ENCODE assay signal across 4 mouse cellular contexts in the genomic region with DNA sequence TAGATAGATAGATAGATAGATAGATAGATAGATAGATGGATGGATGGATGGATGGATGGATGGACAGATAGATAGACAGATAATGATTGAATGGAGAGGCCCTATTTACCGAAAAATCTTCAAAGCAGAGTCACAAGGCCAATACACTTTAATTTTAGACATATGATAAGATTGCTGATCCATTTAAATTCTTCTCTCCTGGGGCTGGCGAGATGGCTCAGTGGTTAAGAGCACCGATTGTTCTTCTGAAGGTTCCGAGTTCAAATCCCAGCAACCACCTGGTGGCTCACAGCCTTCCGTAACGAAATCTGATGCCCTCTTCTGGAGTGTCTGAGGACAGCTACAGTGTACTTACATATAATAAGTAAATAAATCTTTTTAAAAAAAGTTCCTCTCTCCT. TPM values are rescaled to one million over a fixed set of nuclear protein-coding genes. Genes with fewer than 3 reads are reported as not detected.
DNase-seq lines count a peak whose midpoint lies in the region; ATAC-seq and TF ChIP-seq lines count a peak whose summit lies in the region.
"Not testable (repeated sequence)": the region's sequence is repeated elsewhere in the genome, so short reads cannot be mapped to it uniquely, and the experiment has no call there.

No protein-coding gene starts in this region.

- not testable (repeated sequence) for TF ChIP-seq POLR2A in CH12.LX (IDR thresholded peaks at IDR 0.05; ENCODE audit: low read depth, low read length); MEL (IDR thresholded peaks at IDR 0.05; ENCODE audit: control insufficient read depth in 1 of 2, insufficient read depth in 1 of 2, low read depth in 1 of 2, low read length in 2 of 2, poor library complexity in 1 of 2)

- H3K9ac ChIP-seq in CH12.LX (ENCODE audit: insufficient read depth, low read depth); MEL (ENCODE audit: control insufficient read depth, low read depth, low read length, poor library complexity, severe bottlenecking); midbrain, embryonic 11.5 days (ENCODE audit: low read length): not testable (repeated sequence)

- H3K27me3 ChIP-seq in CH12.LX (replicated peaks); MEL (ENCODE audit: control insufficient read depth in 1 of 2, insufficient read depth in 2 of 2, low read length in 2 of 2): not testable (repeated sequence)
- H3K27me3 ChIP-seq in midbrain, embryonic 11.5 days (ENCODE audit: control insufficient read depth, insufficient read depth, low read length) = peaks cover 15% of the 10 kb centered on the region

- H3K4me1 ChIP-seq in CH12.LX (ENCODE audit: control insufficient read depth in 1 of 2, insufficient read depth in 2 of 2); MEL (ENCODE audit: control insufficient read depth in 1 of 2, insufficient read depth in 2 of 2, low read length in 2 of 2); midbrain, embryonic 11.5 days (ENCODE audit: control insufficient read depth, insufficient read depth, low read length): not testable (repeated sequence)

- not testable (repeated sequence) for DNase-seq in CH12.LX (ENCODE audit: extremely low read depth); layer of hippocampus, adult 2 months (ENCODE audit: low spot score in 2 of 2)
- peak; percentile 42 for DNase-seq in MEL (ENCODE audit: low read depth, low spot score)
- DNase-seq in midbrain, embryonic 11.5 days (ENCODE audit: low spot score, missing footprints) = peak; percentile 41

- not testable (repeated sequence) for TF ChIP-seq CTCF in CH12.LX (conservative IDR thresholded peaks at IDR 0.05 in 1 of 2, IDR thresholded peaks at IDR 0.05 in 1 of 2; ENCODE audit: low read depth in 2 of 2, low read length in 2 of 2); MEL (IDR thresholded peaks at IDR 0.05 in 2 of 3, conservative IDR thresholded peaks at IDR 0.05 in 1 of 3; ENCODE audit: control insufficient read depth in 1 of 3, insufficient read depth in 1 of 3, low read depth in 2 of 3, low read length in 3 of 3, poor library complexity in 1 of 3, severe bottlenecking in 1 of 3)
- TF ChIP-seq CTCF in layer of hippocampus, adult 2 months (conservative IDR thresholded peaks at IDR 0.05) = peak; percentile 22

- dilution Hi-C loops in CH12.LX (cut with MboI; ENCODE audit: extremely low pct_ligation_motif_present, extremely low pct_unique_long_range_greater_than_20kb, low sequenced_read_pairs) = not testable (repeated sequence)

- not testable (repeated sequence) for H3K4me3 ChIP-seq in CH12.LX (replicated peaks in 1 of 3; ENCODE audit: low read depth in 2 of 3, low read length in 2 of 3, poor library complexity in 1 of 3); MEL (ENCODE audit: control insufficient read depth in 1 of 2, insufficient read depth in 1 of 2, low read depth in 2 of 2, low read length in 2 of 2); layer of hippocampus, adult 2 months; midbrain, embryonic 11.5 days (ENCODE audit: low read depth, low read length)

- not testable (repeated sequence) for TF ChIP-seq EP300 in CH12.LX (IDR thresholded peaks at IDR 0.05; ENCODE audit: low read length); MEL (IDR thresholded peaks at IDR 0.05; ENCODE audit: low read depth in 1 of 2, low read length in 2 of 2)

- not testable (repeated sequence) for TF ChIP-seq RAD21 in CH12.LX (IDR thresholded peaks at IDR 0.05; ENCODE audit: low read depth, low read length); MEL (IDR thresholded peaks at IDR 0.05; ENCODE audit: low read depth, low read length)

- H3K9me3 ChIP-seq in CH12.LX (replicated peaks; ENCODE audit: low read length); MEL (replicated peaks; ENCODE audit: insufficient read depth, low read length); midbrain, embryonic 11.5 days (ENCODE audit: control insufficient read depth, low read length): not testable (repeated sequence)

- H3K79me2 ChIP-seq in CH12.LX (replicated peaks; ENCODE audit: control insufficient read depth, extremely low read depth, insufficient read depth, poor library complexity, severe bottlenecking); MEL (ENCODE audit: control insufficient read depth, insufficient read depth, low read length, poor library complexity): not testable (repeated sequence)

- H3K27ac ChIP-seq in CH12.LX (ENCODE audit: insufficient read depth, low read depth); MEL (ENCODE audit: control insufficient read depth, low read depth, low read length); layer of hippocampus, adult 2 months; midbrain, embryonic 11.5 days (ENCODE audit: low read depth, low read length): not testable (repeated sequence)

- not testable (repeated sequence) for H3K36me3 ChIP-seq in CH12.LX (replicated peaks in 1 of 2; ENCODE audit: control insufficient read depth in 1 of 2, insufficient read depth in 1 of 2, low read length in 1 of 2); MEL (ENCODE audit: control insufficient read depth in 1 of 2, insufficient read depth in 2 of 2, low read length in 2 of 2); midbrain, embryonic 11.5 days (ENCODE audit: control insufficient read depth, insufficient read depth, low read length)

- in situ Hi-C loops in CH12.LX (cut with MboI; ENCODE audit: low pct_ligation_motif_present, low pct_unique_long_range_greater_than_20kb, low sequenced_read_pairs) = loop anchor here (10.0 kb wide), 1 partner anchor 70 kb away; no protein-coding TSS in a partner anchor

- WGBS in midbrain, embryonic 11.5 days = 89% methylated on average over 6 of the region's 6 CpGs

- H3K4me2 ChIP-seq in CH12.LX (ENCODE audit: insufficient read depth, low read depth, poor library complexity, severe bottlenecking); midbrain, embryonic 11.5 days: not testable (repeated sequence)

- ATAC-seq in midbrain, embryonic 11.5 days (ENCODE audit: low FRiP score) = not testable (repeated sequence)

TF ChIP-seq in CH12.LX, 34 proteins besides CTCF, POLR2A, EP300 and RAD21:
- peak; percentile 92 for TF ChIP-seq TBP (conservative IDR thresholded peaks at IDR 0.05; ENCODE audit: low read depth, low read length)

TF ChIP-seq in MEL, 35 proteins besides CTCF, POLR2A, EP300 and RAD21:
- TF ChIP-seq TBP (IDR thresholded peaks at IDR 0.05; ENCODE audit: low read depth, low read length) = peak; percentile 96

RNA-seq across cellular contexts. Expression of gene Elf2, which starts 14.5 kb away (rescaled TPM):
- total RNA-seq in CH12.LX (2012; rRNA removed) (30.5 and 31.2 TPM in 2 replicates), CH12.LX (2014; rRNA removed) (41.2 and 42.8 TPM in 2 replicates), MEL (2012; rRNA removed) (46.5 and 50.2 TPM in 2 replicates)
- polyA plus RNA-seq in CH12.LX (2012; ENCODE audit: insufficient read length, low read depth) (30.1 and 32.2 TPM in 2 replicates), MEL (2012; ENCODE audit: insufficient read depth in 1 of 2, insufficient read length in 2 of 2, low read depth in 1 of 2, low replicate concordance in 2 of 2, missing spikeins in 1 of 2) (10 to 100 TPM; 38.0 to 53.3 TPM)
- 10 to 100 TPM; 54.6 to 54.9 TPM for total RNA-seq in layer of hippocampus, adult 2 months (2021)
- polyA plus RNA-seq in midbrain, embryonic 11.5 days (2014; fragmentation: Nextera tagmentation; extraction: Ambion mirVana) = 42.8 and 47.4 TPM in 2 replicates

RNA-seq across cellular contexts. Expression of gene Mgarp, which starts 41.6 kb away (rescaled TPM):
- not detected in 2 replicates for total RNA-seq in CH12.LX (2012; rRNA removed)
- total RNA-seq in CH12.LX (2014; rRNA removed) = not detected in 2 replicates
- polyA plus RNA-seq in CH12.LX (2012; ENCODE audit: insufficient read length, low read depth) = 0.23 TPM in 1 of 2 replicates, not detected in the other
- 0.65 and 2.0 TPM in 2 replicates for total RNA-seq in MEL (2012; rRNA removed)
- polyA plus RNA-seq in MEL (2012; ENCODE audit: insufficient read depth in 1 of 2, insufficient read length in 2 of 2, low read depth in 1 of 2, low replicate concordance in 2 of 2, missing spikeins in 1 of 2) = 1 to 10 TPM in 1 of 2 experiments, not detected in 1; 5.2 TPM
- total RNA-seq in layer of hippocampus, adult 2 months (2021) = not detected
- polyA plus RNA-seq in midbrain, embryonic 11.5 days (2014; fragmentation: Nextera tagmentation; extraction: Ambion mirVana) = 22.5 and 26.9 TPM in 2 replicates

RNA-seq across cellular contexts. Expression of gene Ndufc1, which starts 53.8 kb away (rescaled TPM):
- total RNA-seq in CH12.LX (2012; rRNA removed) = 213 and 233 TPM in 2 replicates
- 206 and 234 TPM in 2 replicates for total RNA-seq in CH12.LX (2014; rRNA removed)
- polyA plus RNA-seq in CH12.LX (2012; ENCODE audit: insufficient read length, low read depth) = 109 and 159 TPM in 2 replicates
- total RNA-seq in MEL (2012; rRNA removed) = 207 and 214 TPM in 2 replicates
- 100 to 1,000 TPM in 1 of 2 experiments, not detected in 1; 115 TPM for polyA plus RNA-seq in MEL (2012; ENCODE audit: insufficient read depth in 1 of 2, insufficient read length in 2 of 2, low read depth in 1 of 2, low replicate concordance in 2 of 2, missing spikeins in 1 of 2)
- total RNA-seq in layer of hippocampus, adult 2 months (2021) = 100 to 1,000 TPM; 287 to 299 TPM
- 739 and 783 TPM in 2 replicates for polyA plus RNA-seq in midbrain, embryonic 11.5 days (2014; fragmentation: Nextera tagmentation; extraction: Ambion mirVana)

RNA-seq across cellular contexts. Expression of gene Naa15, which starts 60.0 kb away (rescaled TPM):
- total RNA-seq in CH12.LX (2012; rRNA removed) (27.6 and 34.1 TPM in 2 replicates), CH12.LX (2014; rRNA removed) (59.0 and 59.9 TPM in 2 replicates), MEL (2012; rRNA removed) (36.6 and 43.4 TPM in 2 replicates)
- polyA plus RNA-seq in CH12.LX (2012; ENCODE audit: insufficient read length, low read depth) (85.8 and 95.3 TPM in 2 replicates), MEL (2012; ENCODE audit: insufficient read depth in 1 of 2, insufficient read length in 2 of 2, low read depth in 1 of 2, low replicate concordance in 2 of 2, missing spikeins in 1 of 2) (100 to 1,000 TPM in 1 of 2 experiments, 10 to 100 TPM in 1; 61.6 to 558 TPM)
- 10 to 100 TPM; 55.0 to 58.1 TPM for total RNA-seq in layer of hippocampus, adult 2 months (2021)
- polyA plus RNA-seq in midbrain, embryonic 11.5 days (2014; fragmentation: Nextera tagmentation; extraction: Ambion mirVana) = 54.5 and 57.0 TPM in 2 replicates
